Mouse (Mus musculus) frontal cortex, postnatal 14 days (tissue): ENCODE results near the gene Ccl4.

ENCODE experiments used
- DNase-seq, 2 experiments: peaks; one replicate each; pipeline ENCODE4 v3.0.0; 2022; ENCODE audit warnings: low spot score in 2 of 2

Ccl4 gene

DNA sequence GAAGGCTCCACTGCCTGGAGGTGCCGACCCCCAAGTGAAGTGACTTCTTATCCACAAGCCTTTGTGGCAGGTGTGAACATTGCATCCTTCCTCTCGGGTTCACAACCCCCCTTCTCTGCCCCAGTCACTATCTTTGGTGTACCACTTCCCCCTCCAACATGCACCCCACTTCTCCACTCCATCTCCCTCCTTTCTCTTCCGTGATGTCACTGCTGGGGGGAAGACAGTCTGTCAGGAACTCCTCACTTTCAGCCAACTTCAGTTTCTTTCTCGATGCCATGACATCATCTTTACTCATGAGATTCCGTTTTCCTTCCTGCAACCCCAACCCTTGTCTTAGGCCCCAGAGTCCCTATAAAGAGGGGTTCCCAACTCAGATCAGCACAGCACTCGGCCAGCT is at the start of gene Ccl4:
Ccl4 (plus strand) TSS at position 381 of the 400 bp plus-strand sequence.
- no peak for DNase-seq

DNA sequence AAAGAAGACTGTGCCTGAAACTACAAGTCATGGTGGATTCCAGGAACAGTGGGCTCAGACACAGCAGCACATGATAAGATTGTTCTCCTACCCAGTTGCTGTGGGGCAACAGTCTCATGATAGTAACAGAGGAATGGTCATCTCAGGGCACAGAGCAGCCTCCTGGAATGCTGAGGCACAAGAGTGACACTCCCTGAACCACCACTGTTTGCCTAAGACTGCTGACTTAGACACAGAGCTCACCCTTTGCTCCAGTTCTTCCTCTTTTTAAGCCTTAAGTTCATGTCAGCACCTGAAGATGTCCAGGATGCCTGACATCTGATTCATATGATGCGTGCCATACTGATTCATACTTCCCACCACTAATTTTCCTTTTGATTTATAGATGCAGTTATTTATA is 45.8 kb upstream of the Ccl4 start:
- no peak for DNase-seq

DNA sequence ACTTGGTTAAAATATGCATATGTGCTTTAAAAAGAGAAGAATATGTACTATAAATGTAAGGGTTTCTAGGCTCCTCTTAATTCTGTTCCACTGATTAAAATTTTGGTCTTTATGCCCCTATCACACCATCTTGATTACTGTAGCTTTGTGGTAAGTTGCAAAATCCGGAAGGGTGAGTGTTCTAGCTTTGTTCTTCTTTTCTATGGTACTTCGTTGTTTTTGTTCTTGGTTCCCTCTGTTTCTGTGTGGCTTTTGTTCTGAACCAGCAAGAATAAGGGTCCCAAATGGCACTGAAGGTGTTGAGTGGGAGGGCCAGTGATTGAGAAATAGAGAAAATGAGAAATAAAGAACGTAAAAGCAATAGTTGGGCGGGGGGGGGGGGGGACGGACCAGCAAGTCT is 44.1 kb upstream of the Ccl4 start:
- DNase-seq = no peak

DNA sequence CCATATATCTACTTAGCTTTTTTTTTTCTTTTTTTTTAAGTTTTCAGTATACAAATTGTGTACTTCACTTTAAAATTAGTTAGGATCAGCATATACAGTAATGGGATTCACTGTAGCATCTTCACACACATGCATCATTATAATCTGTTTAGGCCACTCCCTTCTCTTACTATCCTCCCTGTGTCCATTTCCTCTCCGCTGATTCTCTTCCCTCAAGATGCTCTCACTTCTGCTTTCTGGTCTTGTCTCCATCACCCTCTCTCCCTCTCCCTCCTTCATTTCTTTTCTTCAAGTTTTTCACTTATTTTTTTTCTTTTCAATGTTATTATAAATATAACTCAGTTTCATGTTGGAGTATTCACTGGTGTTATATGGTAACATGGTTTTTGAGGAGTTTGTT is 43.3 kb upstream of the Ccl4 start:
- no peak for DNase-seq

DNA sequence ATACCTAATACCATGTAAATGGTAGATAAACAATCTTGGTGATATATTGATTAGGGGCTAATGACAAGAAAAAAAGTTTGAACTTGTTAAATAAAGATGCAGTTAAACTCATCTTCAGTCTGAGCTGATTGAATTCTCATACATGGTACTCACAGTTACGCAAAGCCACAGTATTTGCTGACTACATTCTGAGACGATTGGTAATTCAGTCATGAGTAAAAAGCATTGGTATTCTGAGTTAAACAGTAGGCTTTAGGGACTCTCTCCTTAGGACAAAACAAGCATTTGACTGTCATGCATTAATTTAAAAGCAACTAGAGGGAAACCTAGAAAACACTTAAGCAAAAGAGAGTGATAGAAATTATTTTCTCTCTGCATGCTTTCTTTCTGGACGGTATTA is 38.8 kb upstream of the Ccl4 start:
- no peak for DNase-seq

DNA sequence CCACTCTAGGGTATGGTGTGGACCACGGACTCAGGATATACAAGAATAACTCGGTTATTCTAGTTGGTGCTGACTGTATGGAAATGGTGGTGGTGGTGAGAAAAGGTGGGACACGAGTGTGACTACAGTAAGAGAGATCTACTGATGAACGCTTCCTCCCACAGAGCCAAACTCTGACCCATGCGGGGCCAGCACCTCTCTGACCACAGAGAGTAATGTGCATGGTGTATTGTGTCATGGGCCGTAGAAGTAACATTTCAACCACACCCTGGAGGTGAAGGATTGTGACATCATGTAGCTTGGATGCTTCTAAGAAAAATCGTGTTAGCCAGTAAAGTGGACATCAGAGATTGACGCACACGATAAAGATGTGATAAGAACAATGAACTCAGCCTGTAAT is 33.6 kb upstream of the Ccl4 start:
- no peak for DNase-seq

DNA sequence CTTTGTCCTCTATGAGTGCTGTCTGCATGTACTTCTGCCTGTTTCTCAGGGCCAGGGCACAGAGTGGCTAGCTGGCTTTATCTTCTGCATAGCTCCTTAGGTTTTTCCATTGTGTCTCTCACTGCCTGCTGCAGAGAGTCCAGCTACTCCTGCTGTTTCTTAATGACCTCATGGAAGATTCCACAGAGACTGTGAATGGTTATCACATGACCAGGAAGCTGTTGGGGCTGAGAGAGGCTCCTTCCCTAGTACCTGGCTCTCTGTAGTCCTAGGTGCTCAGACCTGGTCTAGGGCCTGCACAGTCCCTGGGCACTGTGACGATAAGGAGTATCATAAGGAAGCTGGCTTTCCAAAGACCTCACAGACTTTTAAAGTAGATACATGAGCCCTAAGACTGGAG is 31.8 kb upstream of the Ccl4 start:
- DNase-seq = no peak

DNA sequence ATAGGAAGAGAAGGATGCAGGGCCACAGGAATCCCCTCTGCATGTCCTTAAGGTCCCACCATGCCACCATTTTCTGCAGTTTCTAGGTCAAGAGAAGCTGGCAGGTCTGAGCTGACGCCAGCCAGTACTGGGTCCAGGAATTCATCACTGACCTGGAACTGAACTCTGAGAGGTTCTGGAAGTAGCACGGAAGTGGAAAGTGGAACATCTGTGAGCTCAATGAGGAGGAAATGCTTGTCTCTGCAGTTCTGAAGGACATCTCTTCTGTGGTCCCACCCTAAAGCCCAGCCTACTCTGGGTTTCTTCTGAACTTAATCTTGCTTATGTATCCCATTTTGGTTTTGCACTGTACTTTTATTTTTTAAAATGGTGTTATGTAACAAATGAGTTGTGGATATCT is 31.3 kb upstream of the Ccl4 start:
- DNase-seq = no peak

DNA sequence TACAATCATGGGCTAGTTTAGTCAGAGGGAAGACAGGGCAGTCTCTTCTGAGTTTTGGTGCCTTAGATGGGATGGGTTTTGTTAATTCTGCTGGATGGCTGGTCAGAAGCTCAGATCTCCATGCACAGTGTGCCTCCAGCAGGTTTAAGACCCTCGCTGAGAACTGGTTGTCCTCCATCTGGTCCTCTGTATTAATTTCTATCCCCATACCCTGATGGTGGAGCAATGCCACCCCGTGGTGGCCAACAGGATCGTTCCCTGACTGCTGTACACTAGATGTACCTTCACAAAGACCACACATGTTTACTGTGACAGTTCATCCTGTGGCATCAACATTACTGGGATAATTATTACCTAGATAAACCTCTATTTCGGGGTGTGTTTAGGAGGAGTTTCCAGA is 29.6 kb upstream of the Ccl4 start:
- peak in 1 of 2 experiments; percentile 16 for DNase-seq

DNA sequence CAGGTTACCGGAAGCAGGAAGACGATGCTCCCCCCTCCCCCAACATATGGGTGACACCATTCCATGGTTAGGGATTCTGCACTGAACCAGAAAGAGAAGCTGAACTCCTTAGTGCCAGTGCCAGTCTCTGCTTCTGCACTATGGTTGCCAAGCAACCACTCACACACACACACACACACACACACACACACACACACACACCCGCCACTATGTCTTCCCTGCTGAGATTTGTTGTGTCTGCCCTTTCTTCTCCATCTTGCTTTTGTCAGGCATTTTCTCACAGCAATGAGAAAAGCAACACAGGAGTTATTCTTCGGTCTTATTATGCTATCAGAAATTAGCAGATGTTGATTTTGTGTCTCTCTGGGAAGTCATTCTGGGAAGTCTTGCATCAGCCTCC is 28.0 kb upstream of the Ccl4 start:
- no peak for DNase-seq

DNA sequence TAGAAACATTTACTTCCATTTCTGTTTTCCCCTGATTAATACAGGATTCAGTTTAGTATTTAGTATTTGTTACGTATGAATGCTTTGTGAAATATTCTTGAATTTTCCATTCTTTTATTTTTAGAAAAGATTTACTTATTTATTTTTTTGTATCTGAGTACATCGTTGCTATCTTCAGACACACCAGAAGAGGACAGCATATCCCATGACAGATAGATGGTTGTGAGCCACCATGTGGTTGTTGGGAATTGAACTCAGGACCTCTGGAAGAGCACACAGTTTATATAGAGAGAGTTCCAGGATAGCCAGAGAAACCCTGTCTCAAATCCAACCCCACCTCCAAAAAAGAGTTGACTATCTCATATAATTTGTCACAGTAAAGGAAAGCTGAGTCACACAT is 27.5 kb upstream of the Ccl4 start:
- DNase-seq = no peak

DNA sequence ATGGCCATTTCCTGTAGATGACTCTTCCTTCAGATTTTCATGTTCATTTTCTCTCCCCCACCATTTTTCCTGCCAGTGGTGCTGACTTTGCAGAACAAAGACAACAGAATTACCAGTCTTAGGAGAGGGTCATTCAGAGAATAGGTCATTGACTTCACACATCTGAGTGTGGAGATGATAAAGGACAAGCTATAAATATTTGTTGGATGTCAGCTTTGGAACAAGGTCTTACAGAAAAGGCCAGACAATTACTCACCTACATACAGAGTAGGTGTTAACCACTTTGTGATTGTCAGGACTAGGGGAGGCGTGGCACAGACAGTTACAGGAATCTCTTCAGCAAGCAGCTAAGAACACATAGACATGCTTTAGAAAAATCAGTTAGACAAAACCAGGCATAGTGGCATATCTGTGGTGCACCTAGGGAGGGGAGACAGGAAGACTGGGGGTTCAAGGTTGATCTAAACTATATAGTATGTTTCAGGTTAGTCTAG is 25.6 kb upstream of the Ccl4 start:
- no peak for DNase-seq

DNA sequence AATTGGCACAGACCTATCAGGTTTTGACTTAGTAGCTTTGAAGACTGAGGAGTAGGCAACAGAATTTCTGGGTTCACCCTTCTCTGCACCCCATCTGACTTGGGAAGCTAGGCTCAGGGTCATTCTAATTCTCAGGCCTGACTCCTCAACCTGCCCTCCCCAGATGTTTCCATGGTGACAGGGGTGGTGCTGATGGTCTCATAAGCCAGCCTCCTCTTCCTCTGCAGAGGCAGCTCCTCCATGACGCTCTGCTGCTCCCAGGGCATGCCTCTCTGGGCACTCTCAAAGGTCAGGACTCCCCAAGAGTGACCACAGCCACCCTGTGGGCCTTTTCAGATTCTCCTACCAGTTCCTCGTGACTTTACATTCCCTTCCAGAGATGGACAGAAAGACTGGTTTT is 23.4 kb upstream of the Ccl4 start:
- DNase-seq = no peak

DNA sequence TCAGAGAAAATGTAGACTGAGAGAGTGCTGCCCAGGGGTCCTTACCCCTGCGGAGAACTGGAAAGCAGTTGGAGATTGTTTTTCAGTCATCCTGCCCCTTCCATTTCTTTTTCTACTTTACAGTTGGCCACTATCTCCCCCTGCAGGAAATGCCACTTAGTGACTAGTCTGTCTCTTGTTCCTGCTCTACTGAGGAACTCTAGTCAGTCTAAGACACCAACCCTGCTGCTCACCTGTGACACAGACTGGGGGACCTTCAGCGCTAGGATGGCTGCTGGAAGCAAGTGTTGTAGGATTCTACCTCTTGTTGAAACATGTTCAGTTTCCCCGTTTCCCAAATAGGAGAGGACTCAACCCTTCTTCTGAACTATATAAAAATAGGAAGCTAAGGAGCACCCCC is 22.9 kb upstream of the Ccl4 start:
- DNase-seq = no peak

DNA sequence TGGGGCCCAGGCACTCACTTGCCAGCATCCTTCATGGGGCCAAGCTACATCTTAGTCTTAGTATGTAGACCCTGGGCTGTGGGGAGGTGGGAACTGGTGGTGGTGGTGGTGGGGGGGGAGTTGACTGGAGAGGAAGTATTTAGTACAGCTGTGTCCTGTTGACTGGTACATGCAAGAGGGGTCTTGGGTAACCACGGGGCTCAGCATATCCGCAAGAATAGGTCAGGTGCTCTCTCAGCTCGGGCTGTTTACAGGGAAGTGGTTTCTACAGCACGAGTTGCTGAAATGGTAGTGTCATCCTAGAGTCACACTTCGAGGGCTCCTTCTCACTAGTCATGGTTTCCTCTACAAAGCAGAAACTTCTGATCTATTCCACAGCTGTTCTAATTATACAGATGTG is 22.2 kb upstream of the Ccl4 start:
- DNase-seq = peak in 1 of 2 experiments; percentile 19

DNA sequence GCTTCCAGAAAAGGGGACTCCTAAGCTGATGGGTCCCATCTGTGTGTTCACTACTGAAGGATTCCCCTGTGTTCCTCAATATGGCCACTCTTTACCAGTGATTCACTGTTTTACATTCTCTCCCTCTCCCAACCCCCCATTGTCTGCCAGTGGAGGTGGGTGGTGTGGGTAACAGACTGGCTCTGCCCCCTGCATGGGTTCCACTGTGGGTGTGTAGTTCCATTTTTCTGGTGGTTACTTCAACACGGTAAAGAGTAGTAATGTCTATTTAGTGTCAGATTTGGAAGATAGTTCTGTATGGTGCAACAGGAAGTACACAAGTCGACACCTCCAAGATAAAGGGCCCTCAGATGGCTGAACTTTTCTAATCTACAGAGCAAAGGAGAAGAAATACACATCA is 21.2 kb upstream of the Ccl4 start:
- DNase-seq = no peak

DNA sequence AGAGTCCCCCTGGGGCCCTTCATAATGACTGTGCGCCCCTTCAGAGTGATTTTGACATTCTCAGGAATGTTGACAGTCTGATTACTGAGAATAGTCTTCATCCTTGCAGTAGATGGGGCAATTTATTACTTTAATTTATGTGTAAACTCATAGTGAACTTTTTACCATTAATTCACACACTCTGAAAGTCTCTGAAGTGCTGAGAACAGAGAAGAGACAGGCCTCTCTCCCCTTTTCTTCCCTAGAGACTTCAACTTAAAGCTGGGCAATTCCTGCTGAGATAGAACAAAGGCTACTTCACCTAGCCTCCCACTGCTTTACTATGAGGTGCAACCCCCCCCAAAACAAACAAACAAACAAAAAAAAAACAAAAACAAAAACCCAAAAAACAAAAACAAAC is 16.9 kb upstream of the Ccl4 start, which contains the start of gene Rpl9-ps1:
Rpl9-ps1 (minus strand) TSS at position 101 of the 400 bp plus-strand sequence.
- DNase-seq = no peak

DNA sequence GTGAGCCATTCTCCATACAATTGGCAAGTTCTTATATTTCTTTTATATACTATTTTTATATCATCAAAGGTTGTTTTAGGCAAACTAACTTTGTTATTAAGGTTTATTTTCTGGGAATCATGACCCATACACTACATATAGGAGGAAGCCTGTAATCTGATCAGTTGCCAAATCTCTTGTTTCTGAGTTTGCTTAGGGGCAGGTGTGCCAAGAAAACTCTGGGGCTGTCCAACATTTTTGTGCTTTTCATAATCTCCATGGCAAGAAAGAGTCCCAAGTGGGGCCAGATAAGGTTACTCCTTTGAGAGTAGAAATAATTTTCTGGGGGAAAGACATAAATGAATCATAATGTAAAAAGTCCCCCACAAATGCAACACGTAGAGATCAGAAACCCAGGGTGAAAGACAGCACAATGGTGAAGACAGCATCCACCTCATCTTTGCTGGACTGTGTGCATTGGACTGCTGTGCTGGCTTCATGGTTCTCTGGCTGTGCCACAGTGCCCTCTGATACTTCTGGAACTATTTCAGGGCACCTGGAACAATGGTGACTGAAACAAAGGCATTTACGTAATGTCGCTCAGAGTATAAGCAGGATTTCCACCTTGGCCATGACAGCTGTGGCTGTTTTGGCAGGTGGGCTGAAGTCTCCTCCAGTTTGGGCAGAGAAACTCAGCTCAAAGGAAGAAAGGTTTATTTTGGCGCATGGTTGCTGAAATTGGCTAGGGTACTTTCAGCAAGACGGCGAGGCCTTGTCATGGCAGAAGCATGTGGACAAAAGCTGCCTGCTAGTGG is 15.8 kb upstream of the Ccl4 start:
- no peak for DNase-seq

DNA sequence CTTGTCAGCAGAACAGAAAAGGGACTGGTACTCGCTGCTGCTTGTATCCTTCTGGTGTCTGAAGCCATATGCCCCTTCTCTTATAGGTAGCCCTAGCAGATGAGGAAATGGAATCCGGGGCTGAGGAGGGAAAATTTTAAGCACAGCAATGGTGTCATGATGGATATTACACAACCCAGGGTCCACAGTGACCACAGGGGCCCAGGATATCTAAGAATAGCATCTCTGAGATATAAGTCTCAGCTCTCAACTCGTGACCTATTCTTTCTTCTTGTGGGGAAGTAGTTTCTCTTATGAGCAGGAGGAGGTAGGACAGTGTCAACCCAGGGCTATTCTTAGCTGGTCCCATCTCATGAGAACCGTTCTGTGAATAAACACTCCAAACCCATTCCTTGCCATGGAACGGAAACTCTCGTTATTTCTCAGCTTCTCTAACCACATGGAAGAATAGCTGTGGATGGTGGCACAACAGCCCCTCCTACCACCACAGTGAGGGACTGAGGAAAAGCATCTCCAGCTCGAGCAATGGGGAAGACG is 13.0 kb upstream of the Ccl4 start, which contains the start of gene Ccl3:
Ccl3 (minus strand) TSS at position 51 of the 537 bp plus-strand sequence.
- no peak for DNase-seq

DNA sequence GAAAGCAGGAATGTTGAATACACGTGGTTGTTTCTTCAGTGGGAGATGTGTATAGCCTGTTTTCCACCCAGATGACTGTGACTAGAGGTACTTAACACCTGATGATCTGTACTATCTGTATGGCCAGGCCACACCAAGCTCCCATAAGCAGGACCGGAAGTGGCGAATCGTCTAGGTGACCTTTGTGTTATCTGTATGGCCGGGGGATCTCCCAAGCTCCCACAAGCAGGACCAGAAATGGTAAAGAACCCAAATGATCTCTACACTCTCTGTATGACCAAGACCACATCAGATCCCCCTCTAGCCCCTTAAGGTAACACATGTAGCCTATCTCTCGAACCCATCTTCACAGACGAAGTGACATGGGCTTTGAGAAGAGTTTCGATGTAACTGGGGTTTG is 7.8 kb upstream of the Ccl4 start:
- no peak for DNase-seq

DNA sequence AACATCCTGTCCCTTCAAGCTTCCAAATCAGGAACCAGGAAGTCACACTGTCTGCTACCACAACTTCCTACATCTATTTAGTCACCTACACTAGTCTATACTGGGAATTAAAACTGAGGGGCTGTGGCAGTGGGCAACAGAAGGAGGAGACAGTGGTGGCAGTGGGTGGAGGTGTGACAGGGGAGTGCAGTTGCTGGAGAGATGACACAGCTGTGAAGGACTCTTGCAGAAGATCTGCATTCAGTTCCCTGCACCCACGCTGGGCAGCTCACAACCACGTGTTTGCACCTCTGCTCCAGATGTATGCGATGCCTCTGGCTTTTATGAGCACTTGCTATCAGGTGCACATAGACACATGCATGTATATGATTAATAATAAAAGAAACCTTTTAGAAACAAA is 4.9 kb upstream of the Ccl4 start:
- no peak for DNase-seq

DNA sequence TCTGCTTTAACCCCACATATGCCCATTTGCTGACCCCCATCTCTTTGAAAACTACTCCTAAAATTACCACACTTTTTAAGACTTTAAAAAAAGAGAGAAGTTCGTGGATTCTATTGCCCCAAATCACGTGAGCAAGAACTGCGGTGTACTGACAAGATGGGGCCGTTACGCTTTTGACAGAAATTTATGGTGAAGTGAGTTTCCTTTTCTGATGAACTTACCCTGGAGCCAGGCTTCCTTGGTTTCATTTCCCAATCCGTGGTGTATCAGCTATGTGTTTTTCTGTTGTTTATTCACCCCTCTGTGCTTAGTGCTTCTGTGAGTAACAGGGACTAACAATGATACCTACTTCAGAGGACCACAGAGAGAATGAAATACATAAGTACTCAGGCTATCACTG is 3.6 kb upstream of the Ccl4 start:
- DNase-seq = no peak

DNA sequence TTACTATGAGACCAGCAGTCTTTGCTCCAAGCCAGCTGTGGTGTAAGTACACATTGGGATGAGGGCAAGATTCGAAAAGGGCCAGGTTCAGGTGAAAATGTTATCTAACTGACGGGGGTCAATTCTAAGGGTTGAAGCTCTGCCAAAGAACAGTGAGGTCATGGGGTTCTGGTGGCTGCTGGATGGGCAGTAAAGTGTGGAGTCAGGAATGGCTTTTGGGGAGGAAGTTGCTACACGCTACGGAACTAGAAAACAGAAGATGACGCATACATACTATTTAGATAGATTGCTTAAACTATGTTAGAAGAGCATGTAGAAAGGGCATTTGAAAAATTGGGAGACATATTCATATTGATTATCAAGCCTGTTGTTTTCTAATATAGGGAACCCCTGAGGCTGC is 1.1 kb downstream of the Ccl4 start:
- no peak for DNase-seq

DNA sequence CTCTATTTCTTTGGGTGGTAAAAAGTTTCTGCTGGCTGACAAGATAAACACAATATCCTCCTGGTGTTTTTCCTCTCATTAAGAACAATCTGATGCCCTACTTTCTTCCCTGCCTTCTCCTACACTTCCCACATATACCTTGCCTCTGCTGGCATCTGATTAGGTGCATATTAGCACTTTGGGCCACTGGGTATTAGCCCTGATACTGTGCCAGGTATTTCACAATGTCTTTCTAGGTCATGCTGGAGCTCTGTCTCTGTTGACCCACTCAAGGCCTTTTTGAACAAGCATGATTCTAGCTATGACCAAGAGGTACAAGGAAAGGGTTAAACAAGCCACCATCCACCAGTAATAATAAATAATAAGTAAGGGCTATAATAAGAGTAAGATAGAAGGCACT is 9.4 kb downstream of the Ccl4 start:
- DNase-seq = no peak
